Mouse (Mus musculus) C2C12 (cell line): ENCODE data around the gene Iah1.

Source experiments
- CEBPB ChIP-seq: IDR thresholded peaks from one replicate; pipeline ENCODE4 v1.6.1; 2011; ENCODE audit warnings: low read depth, mild to moderate bottlenecking, control low read depth, moderate library complexity
- CTCF ChIP-seq: IDR thresholded peaks from one replicate; pipeline ENCODE4 v1.5.1; 2011; ENCODE audit not compliant: control insufficient read depth, insufficient read depth, insufficient read length
- FOSL1 ChIP-seq: IDR thresholded peaks from one replicate; pipeline ENCODE4 v1.8.0; 2011; ENCODE audit warnings: mild to moderate bottlenecking, low read length; ENCODE audit not compliant: poor library complexity, insufficient read depth, severe bottlenecking
- MAX ChIP-seq: IDR thresholded peaks from one replicate; pipeline ENCODE4 v1.6.1; 2011; ENCODE audit warnings: mild to moderate bottlenecking, control low read depth
- MYOD1 ChIP-seq: IDR thresholded peaks from one replicate; pipeline ENCODE4 v1.6.1; 2011; ENCODE audit warnings: low read depth; ENCODE audit not compliant: control insufficient read depth, insufficient read length
- MYOG ChIP-seq: IDR thresholded peaks from one replicate; pipeline ENCODE4 v1.6.1; 2011; ENCODE audit not compliant: control insufficient read depth, insufficient read length; ENCODE audit errors: extremely low read depth
- USF1 ChIP-seq: IDR thresholded peaks from one replicate; pipeline ENCODE4 v1.6.1; 2011; ENCODE audit warnings: low read depth, mild to moderate bottlenecking, control low read depth, moderate library complexity

DNA sequence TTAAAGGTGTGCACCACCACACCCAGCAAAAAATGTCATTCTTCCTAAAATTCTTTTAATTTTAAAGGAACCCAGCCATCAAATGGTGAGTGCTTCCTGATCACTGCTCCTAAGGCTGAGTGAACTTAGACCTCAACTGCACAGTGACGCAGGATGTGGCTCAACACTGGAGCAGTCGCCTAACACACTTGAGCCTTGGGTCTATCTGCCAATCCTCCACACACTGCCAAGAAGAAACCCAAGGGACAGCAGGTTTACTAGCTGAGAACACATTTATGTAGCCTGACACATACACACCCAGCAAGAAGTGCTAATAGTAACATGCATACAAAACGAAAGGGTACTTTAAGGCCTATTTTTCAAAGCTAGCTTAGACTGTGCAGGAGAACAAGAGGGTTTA lies 10.1 kb downstream of the Iah1 start:
- TF ChIP-seq CTCF: no peak
- TF ChIP-seq MYOD1: no peak
- TF ChIP-seq MAX: no peak
- TF ChIP-seq FOSL1: no peak
- no peak for TF ChIP-seq MYOG
- TF ChIP-seq USF1: no peak
- TF ChIP-seq CEBPB: no peak
